Mouse (Mus musculus) testis, postnatal 14 days (tissue): Measurements from ENCODE around the gene Hilpda.

Experiments
- DNase-seq: peaks from one replicate; pipeline ENCODE4 v3.0.0; 2021; ENCODE audit warnings: low spot score

Hilpda gene

GRCm38 (mm10) chr6:29272312-29273072, at the start of gene Hilpda:
TSS of gene Hilpda (plus strand) at chr6:29272488.
- DNase-seq, result peak; percentile 92

GRCm38 (mm10) chr6:29229265-29229913, 42.9 kb upstream of the Hilpda start:
- DNase-seq, result no peak

GRCm38 (mm10) chr6:29230386-29230785, 41.9 kb upstream of the Hilpda start:
- DNase-seq, result no peak

GRCm38 (mm10) chr6:29231799-29232198, 40.5 kb upstream of the Hilpda start:
- no peak for DNase-seq

GRCm38 (mm10) chr6:29232321-29232720, 40.0 kb upstream of the Hilpda start:
- DNase-seq, result no peak

- DNase-seq, result no peak
Measured at GRCm38 (mm10) chr6:29233710-29234109, 38.6 kb upstream of the Hilpda start.

- no peak for DNase-seq
Measured at GRCm38 (mm10) chr6:29234272-29234671, 38.0 kb upstream of the Hilpda start.

GRCm38 (mm10) chr6:29240806-29241205, 31.5 kb upstream of the Hilpda start:
- peak; percentile 31 for DNase-seq

GRCm38 (mm10) chr6:29241697-29242096, 30.6 kb upstream of the Hilpda start:
- no peak for DNase-seq

GRCm38 (mm10) chr6:29242265-29242664, 30.0 kb upstream of the Hilpda start:
- no peak for DNase-seq

- DNase-seq, result no peak
Measured at GRCm38 (mm10) chr6:29245272-29246120, 26.8 kb upstream of the Hilpda start.

- no peak for DNase-seq
Measured at GRCm38 (mm10) chr6:29246183-29246582, 26.1 kb upstream of the Hilpda start.

GRCm38 (mm10) chr6:29246585-29246984, 25.7 kb upstream of the Hilpda start:
- no peak for DNase-seq

GRCm38 (mm10) chr6:29247072-29247471, 25.2 kb upstream of the Hilpda start:
- DNase-seq, result no peak

GRCm38 (mm10) chr6:29259418-29259817, 12.9 kb upstream of the Hilpda start:
- no peak for DNase-seq

GRCm38 (mm10) chr6:29261831-29262230, 10.5 kb upstream of the Hilpda start:
- no peak for DNase-seq

GRCm38 (mm10) chr6:29263650-29264455, 8.4 kb upstream of the Hilpda start:
- no peak for DNase-seq

- DNase-seq, result no peak
Measured at GRCm38 (mm10) chr6:29264456-29264781, 7.9 kb upstream of the Hilpda start.

- no peak for DNase-seq
Measured at GRCm38 (mm10) chr6:29266936-29267335, 5.4 kb upstream of the Hilpda start.

GRCm38 (mm10) chr6:29269006-29269668, 3.2 kb upstream of the Hilpda start:
- DNase-seq, result no peak

- no peak for DNase-seq
Measured at GRCm38 (mm10) chr6:29270961-29271360, 1.3 kb upstream of the Hilpda start.
